Mouse (Mus musculus): ENCODE measurements around the gene Ripor1.

Ripor1 gene

DNA sequence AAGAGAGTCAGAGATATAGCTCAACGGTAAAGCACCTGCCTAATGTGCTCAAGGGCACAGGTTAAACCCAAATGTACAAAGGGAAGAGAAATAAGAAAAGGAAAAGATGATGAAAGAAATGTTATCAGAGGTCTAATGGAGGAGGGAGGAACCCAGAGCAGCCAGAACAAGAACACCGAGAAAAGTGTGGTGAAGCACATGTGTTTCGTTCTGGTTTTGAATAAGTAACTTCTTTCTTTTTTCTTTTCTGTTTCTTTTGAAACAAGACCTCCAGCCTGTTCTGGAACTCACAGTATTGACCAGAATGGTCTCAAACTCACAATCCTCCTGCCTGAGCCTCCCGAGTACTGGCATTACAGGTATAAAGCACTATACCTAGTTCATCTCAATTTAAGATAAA lies 24.3 kb downstream of the Ripor1 start:
- no peak for DNase-seq (ENCODE audit: low spot score in 2 of 2)

GRCm38 (mm10) chr8:105634771-105635458 lies 29.9 kb downstream of the Ripor1 start:
- DNase-seq (ENCODE audit: low spot score in 2 of 2): no peak

GRCm38 (mm10) chr8:105635481-105635880 lies 30.4 kb downstream of the Ripor1 start:
- peak in 1 of 2 experiments; percentile 17 for DNase-seq (ENCODE audit: low spot score in 2 of 2)

- peak; percentile 87 to 88 for DNase-seq (ENCODE audit: low spot score in 2 of 2)
These were observed 31.2 kb downstream of the Ripor1 start, which contains the start of gene Ctcf for GRCm38 (mm10) chr8:105636018-105636962. Gene Ctcf (plus strand): TSS chr8:105636568.

- DNase-seq (ENCODE audit: low spot score in 2 of 2): peak in 1 of 2 experiments; percentile 49
These were observed 32.0 kb downstream of the Ripor1 start, which contains the start of gene Agrp for GRCm38 (mm10) chr8:105636963-105637510. Gene Agrp (minus strand): TSS chr8:105637393.

DNA sequence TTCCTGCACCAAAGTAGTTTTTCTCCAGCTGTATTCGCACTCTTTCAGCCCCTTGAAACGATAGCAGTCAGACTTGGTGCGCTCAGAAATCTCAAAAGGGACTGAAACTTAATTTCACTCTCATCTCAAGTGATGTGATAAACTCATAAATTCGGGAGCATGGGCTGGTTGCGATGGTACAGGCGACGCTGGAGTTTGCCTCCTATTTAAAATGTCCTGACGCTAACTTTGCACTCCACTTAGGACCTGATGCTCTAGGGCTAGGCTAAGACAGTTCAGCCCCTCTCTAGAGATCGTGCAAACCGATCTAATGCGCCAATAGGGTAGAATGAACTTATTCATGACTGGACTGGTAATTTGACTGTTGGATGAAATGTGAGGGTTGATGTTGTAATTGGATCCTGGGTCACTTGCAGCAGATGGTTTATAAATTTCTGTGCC lies 32.6 kb downstream of the Ripor1 start:
- DNase-seq (ENCODE audit: low spot score in 2 of 2): no peak

- DNase-seq (ENCODE audit: low spot score in 2 of 2): no peak
These were observed 33.5 kb downstream of the Ripor1 start for GRCm38 (mm10) chr8:105638510-105638909.

DNA sequence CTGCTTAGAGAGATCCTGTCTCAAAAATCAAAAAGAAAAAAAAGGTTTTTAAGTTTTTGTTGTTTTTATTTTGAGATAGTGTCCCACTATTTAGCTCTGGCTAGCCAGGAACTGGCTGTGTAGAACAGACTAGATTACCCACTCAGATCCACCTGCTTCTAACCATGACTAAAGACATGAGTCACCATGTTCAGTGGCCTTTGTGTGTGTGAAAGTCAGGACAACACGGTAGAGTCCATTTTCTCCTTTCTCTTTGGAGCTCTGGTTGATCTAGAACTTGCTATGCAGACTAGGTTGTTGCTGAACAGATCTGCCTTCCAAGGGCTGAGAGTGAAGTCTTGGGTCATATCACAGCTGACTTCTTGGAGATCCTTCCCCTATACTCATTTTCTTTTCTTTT lies 34.8 kb downstream of the Ripor1 start:
- no peak for DNase-seq (ENCODE audit: low spot score in 2 of 2)

GRCm38 (mm10) chr8:105640511-105640910 lies 35.5 kb downstream of the Ripor1 start:
- DNase-seq (ENCODE audit: low spot score in 2 of 2): no peak

- no peak for DNase-seq (ENCODE audit: low spot score in 2 of 2)
These were observed 40.1 kb downstream of the Ripor1 start for GRCm38 (mm10) chr8:105645205-105645604.

DNA sequence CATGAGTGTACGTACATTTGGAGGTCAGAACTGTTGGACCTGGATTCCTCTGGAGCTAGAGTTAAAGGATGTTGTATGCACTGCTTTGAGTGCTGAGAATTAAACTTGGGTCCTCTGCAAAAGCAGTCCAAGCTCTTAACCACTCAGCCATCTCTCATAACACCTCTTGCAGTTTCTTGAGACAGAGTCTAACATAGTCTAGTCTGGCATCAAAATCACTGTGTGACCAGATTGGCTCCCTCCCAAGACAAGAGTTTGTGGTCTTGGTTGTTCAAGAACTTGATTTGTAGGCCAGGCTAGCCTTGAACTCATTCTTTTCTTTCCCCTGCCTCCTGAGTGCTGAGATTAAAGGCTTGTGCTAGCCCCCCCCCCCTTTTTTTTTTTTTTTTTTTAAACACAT lies 43.9 kb downstream of the Ripor1 start:
- no peak for DNase-seq (ENCODE audit: low spot score in 2 of 2)

- no peak for DNase-seq (ENCODE audit: low spot score in 2 of 2)
These were observed 52.6 kb downstream of the Ripor1 start for GRCm38 (mm10) chr8:105657641-105658040.

DNA sequence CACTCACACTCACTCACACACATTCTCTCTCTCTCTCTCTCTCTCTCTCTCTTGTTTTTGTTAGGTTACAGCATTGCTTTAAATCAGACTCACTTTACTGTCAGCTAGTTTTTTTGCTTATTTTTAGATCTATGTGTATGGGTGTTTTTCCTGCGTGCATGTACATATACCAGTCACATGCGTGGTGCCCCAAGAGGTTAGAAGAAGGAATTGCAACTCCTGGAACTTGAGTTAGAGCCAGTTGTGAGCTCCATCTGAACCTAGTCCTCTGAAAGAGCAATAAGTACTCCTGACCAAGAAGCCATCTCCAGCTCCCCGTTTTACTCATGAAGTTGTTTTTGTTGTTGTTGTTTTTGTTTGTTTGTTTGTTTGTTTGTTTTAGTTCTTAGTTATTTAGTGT lies 56.1 kb downstream of the Ripor1 start:
- no peak for DNase-seq (ENCODE audit: low spot score in 2 of 2)
